ENCODE assay signal across 24 mouse cellular contexts in the genomic region with DNA sequence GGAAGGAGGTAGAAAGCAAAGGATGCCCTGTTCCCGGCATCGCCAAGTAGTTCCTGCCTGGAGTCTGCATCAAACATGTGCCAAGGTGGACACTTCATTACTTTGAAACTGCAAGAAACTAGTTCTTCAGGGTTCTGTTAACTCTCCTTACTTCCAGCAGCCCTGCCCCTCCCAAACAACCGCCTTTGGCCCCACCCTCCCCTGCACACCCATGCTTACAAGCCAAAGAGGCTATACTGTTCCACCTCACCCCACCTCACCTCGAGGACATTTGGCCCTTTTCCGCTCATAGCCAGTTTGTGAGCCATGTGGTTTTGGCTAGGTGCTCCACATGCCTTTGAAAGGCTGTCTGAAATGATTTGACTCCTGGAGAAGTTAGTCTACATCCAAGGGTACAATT.
DNase-seq lines count a peak whose midpoint lies in the region; ATAC-seq and TF ChIP-seq lines count a peak whose summit lies in the region.
"Had no signal": no experiment of that assay in that cellular context is flagged by ENCODE, and none has a peak within 500 bp of the region (broad histone marks: within the 10 kb centered on the region; RNA-seq: fewer than 3 reads in every experiment).

No protein-coding gene starts in this region.

- TF ChIP-seq EP300 in liver, embryonic 14.5 days (IDR thresholded peaks at IDR 0.05; ENCODE audit: low read depth), result no peak

- DNase-seq in embryonic facial prominence, embryonic 10.5 days (ENCODE audit: low spot score), result no peak
- DNase-seq in kidney, adult 8-10 months, result peak; percentile 3 to 9
- no peak for DNase-seq in kidney, adult 9 months
- DNase-seq in liver, embryonic 13.5 days, result no peak
- DNase-seq in liver, embryonic 14.5 days (ENCODE audit: low read depth in 3 of 3, low spot score in 3 of 3), result no peak
- DNase-seq: adrenal gland, adult 2 months; adrenal gland, postnatal 14 days; cerebellum, adult 9-10 months; cerebellum, postnatal 36 days; embryo, embryonic 11 days; forebrain, postnatal 0 days; gastrocnemius, adult 2 months; gastrocnemius, postnatal 14 days; heart, adult 18-20 months; heart, postnatal 10 days; heart, postnatal 36 days had no signal

- H3K27ac ChIP-seq in embryonic facial prominence, embryonic 15.5 days (replicated peaks), result no peak overlapping the region
- no peak overlapping the region for H3K27ac ChIP-seq in embryonic facial prominence, embryonic 10.5 days (replicated peaks)
- H3K27ac ChIP-seq in liver, embryonic 13.5 days, result no peak overlapping the region
- no peak overlapping the region for H3K27ac ChIP-seq in liver, embryonic 14.5 days
- H3K27ac ChIP-seq: gastrocnemius, adult 2 months; heart, embryonic 15.5 days; hindbrain, embryonic 10.5 days; hindbrain, embryonic 13.5 days had no signal

- no peak overlapping the region for H3K9ac ChIP-seq in embryonic facial prominence, embryonic 15.5 days
- no peak overlapping the region for H3K9ac ChIP-seq in liver, embryonic 13.5 days
- H3K9ac ChIP-seq in liver, embryonic 14.5 days (replicated peaks), result no peak overlapping the region
- H3K9ac ChIP-seq: forebrain, postnatal 0 days; heart, embryonic 12.5 days; heart, embryonic 15.5 days; hindbrain, embryonic 13.5 days had no signal

- no peaks in the 10 kb centered on the region for H3K27me3 ChIP-seq in embryonic facial prominence, embryonic 15.5 days
- no peaks in the 10 kb centered on the region for H3K27me3 ChIP-seq in embryonic facial prominence, embryonic 10.5 days (replicated peaks; ENCODE audit: low read depth, poor library complexity, severe bottlenecking)
- H3K27me3 ChIP-seq in liver, embryonic 13.5 days, result no peaks in the 10 kb centered on the region
- no peaks in the 10 kb centered on the region for H3K27me3 ChIP-seq in liver, embryonic 14.5 days (ENCODE audit: control insufficient read depth, insufficient read depth, low read length)
- H3K27me3 ChIP-seq: hindbrain, embryonic 13.5 days had no signal

- ATAC-seq in embryonic facial prominence, embryonic 15.5 days (ENCODE audit: insufficient number of reproducible peaks, low FRiP score, low TSS enrichment, low read depth), result peak; percentile 20
- peak; percentile 65; the same call in 1 of the 2 replicates for ATAC-seq in liver, embryonic 13.5 days (ENCODE audit: low read depth)
- ATAC-seq in liver, embryonic 14.5 days (ENCODE audit: insufficient read depth), result 0 out of 2 replicates have a peak, but pooled peaks have one; percentile 35
- ATAC-seq: CD4-positive, CD25-positive, alpha-beta regulatory T cell, adult 4 months; forebrain, embryonic 14.5 days; forebrain, postnatal 0 days; hindbrain, embryonic 16.5 days had no signal

- no peak overlapping the region for H3K4me2 ChIP-seq in embryonic facial prominence, embryonic 15.5 days (replicated peaks)
- no peak overlapping the region for H3K4me2 ChIP-seq in liver, embryonic 13.5 days
- no peak overlapping the region for H3K4me2 ChIP-seq in liver, embryonic 14.5 days (ENCODE audit: low read depth)
- H3K4me2 ChIP-seq: heart, embryonic 12.5 days; heart, embryonic 15.5 days; hindbrain, embryonic 13.5 days had no signal

- no peaks in the 10 kb centered on the region for H3K9me3 ChIP-seq in embryonic facial prominence, embryonic 15.5 days (replicated peaks)
- H3K9me3 ChIP-seq in embryonic facial prominence, embryonic 10.5 days, result no peaks in the 10 kb centered on the region
- no peaks in the 10 kb centered on the region for H3K9me3 ChIP-seq in liver, embryonic 13.5 days (replicated peaks)
- no peaks in the 10 kb centered on the region for H3K9me3 ChIP-seq in liver, embryonic 14.5 days (ENCODE audit: control insufficient read depth, low read length)
- H3K9me3 ChIP-seq: heart, embryonic 12.5 days; heart, embryonic 15.5 days; hindbrain, embryonic 10.5 days; hindbrain, embryonic 13.5 days had no signal

- H3K4me1 ChIP-seq in embryonic facial prominence, embryonic 15.5 days, result no peaks in the 10 kb centered on the region
- H3K4me1 ChIP-seq in embryonic facial prominence, embryonic 10.5 days, result no peaks in the 10 kb centered on the region
- H3K4me1 ChIP-seq in liver, embryonic 13.5 days (replicated peaks), result peaks cover 13% of the 10 kb centered on the region
- H3K4me1 ChIP-seq in liver, embryonic 14.5 days (replicated peaks; ENCODE audit: control insufficient read depth in 2 of 2, insufficient read depth in 2 of 2, low read length in 1 of 2), result peaks cover 3 to 5% of the 10 kb centered on the region in 2 experiments; a peak in 3 of 4 replicates
- H3K4me1 ChIP-seq: heart, embryonic 12.5 days; heart, embryonic 15.5 days had no signal

- 67% methylated on average over 5 of the region's 5 CpGs for WGBS in embryonic facial prominence, embryonic 15.5 days
- 74% methylated on average over 5 of the region's 5 CpGs for WGBS in embryonic facial prominence, embryonic 10.5 days
- WGBS in liver, embryonic 13.5 days (ENCODE audit: insufficient replicate concordance), result 51% methylated on average over 5 of the region's 5 CpGs
- WGBS in liver, embryonic 14.5 days (ENCODE audit: insufficient replicate concordance), result 57% methylated on average over 5 of the region's 5 CpGs

- no peaks in the 10 kb centered on the region for H3K36me3 ChIP-seq in embryonic facial prominence, embryonic 15.5 days
- no peaks in the 10 kb centered on the region for H3K36me3 ChIP-seq in embryonic facial prominence, embryonic 10.5 days (replicated peaks)
- no peaks in the 10 kb centered on the region for H3K36me3 ChIP-seq in liver, embryonic 13.5 days
- H3K36me3 ChIP-seq in liver, embryonic 14.5 days (replicated peaks; ENCODE audit: control insufficient read depth, insufficient read depth, low read depth), result no peaks in the 10 kb centered on the region
- H3K36me3 ChIP-seq: heart, embryonic 12.5 days; heart, embryonic 15.5 days; hindbrain, embryonic 10.5 days; hindbrain, embryonic 13.5 days had no signal

- no peak overlapping the region for H3K4me3 ChIP-seq in embryonic facial prominence, embryonic 15.5 days (replicated peaks)
- H3K4me3 ChIP-seq in embryonic facial prominence, embryonic 10.5 days, result no peak overlapping the region
- no peak overlapping the region for H3K4me3 ChIP-seq in liver, embryonic 13.5 days (replicated peaks)
- no peak overlapping the region for H3K4me3 ChIP-seq in liver, embryonic 14.5 days (ENCODE audit: insufficient read depth in 1 of 2, low read depth in 2 of 2, low read length in 2 of 2)
- H3K4me3 ChIP-seq: gastrocnemius, adult 2 months; heart, embryonic 12.5 days; heart, embryonic 15.5 days; hindbrain, embryonic 10.5 days; hindbrain, embryonic 13.5 days had no signal

- no peak for TF ChIP-seq CTCF in liver, embryonic 14.5 days (IDR thresholded peaks at IDR 0.05; ENCODE audit: low read depth)

Comparison
In these comparisons a context has a peak if more than half of its experiments do, and no peak if none do; other contexts are left out.
1. DNase-seq: peak in kidney, adult 8-10 months (2 of 2); none in embryonic facial prominence, embryonic 10.5 days (single experiment), kidney, adult 9 months (single experiment), liver, embryonic 13.5 days (single experiment) and liver, embryonic 14.5 days (0 of 3).
2. Peak in every context shown above with its lines, with median percentiles within 50 percentile points of each other: ATAC-seq.